Mouse (Mus musculus) right cerebral cortex, postnatal 36 days (tissue): ENCODE data around the gene Myrip.

Experiments
- DNase-seq, 2 experiments: peaks; one replicate each; pipeline ENCODE4 v3.0.0; 2022; ENCODE audit warnings: low spot score in 2 of 2, mixed read lengths in 1 of 2

Gene Myrip

DNA sequence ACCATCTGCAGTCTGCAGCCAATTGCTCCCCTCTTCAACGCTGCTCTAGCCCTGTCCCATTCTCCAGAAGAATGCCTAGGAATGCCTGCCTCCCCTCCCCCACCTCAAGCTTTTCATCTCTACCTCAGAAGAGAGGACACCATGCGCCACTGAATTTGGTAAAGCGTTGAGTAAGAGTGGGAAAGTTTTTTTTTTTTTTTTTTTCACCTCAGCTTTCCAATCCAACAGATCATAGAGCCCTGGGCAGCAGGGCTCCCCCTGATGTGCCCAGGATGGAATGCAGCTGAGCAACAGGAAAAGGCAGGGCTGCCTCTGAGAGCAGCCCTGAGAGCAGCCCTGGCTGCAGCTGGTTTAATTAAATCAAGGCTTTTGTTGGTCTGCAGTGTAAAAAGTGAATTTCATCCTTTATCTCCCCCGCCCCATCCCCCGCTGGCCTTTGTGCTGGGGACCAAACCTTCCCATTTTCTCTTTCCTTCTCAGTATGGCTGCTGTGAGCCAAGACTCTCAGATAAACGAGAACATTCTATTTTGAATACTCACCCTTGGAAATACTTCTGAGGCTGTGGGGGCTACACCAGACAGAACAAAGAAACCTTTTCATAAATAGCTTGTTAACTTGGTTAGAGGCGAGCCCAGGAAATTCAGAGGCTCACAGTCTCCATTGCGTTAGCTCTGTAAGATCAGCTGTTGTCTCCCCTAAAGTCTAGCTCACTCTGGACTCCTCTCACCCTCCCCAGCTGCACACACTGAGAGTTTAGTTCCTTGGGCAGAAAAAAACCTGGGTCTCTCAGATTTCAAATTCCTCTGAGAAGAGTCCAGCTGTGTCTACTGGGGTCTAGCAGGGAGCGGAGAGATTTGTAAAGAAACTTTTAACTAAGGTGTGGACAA lies 154.7 kb downstream of the Myrip start:
- no peak for DNase-seq

GRCm38 (mm10) chr9:120470431-120470830 lies 169.1 kb downstream of the Myrip start:
- no peak for DNase-seq

DNA sequence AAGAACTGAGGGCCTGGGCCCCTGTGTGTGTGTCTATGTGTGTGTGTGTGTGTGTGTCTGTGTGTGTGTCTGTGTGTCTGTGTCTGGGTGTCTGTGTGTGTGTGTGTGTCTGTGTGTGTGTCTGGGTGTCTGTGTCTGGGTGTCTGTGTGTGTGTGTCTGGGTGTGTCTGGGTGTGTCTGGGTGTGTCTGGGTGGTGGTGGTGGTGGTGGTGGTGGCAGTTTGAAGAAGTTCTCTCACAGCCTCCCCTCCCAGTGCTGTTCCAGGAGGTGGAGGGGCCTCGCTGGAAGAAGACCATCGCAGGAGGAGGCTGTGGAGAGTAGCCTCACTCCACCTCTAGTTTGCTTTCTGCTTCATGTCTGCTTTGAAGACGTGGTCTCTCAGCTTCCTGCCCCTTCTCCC lies 180.3 kb downstream of the Myrip start:
- DNase-seq, result no peak

GRCm38 (mm10) chr9:120482382-120482781 lies 181.1 kb downstream of the Myrip start:
- no peak for DNase-seq

DNA sequence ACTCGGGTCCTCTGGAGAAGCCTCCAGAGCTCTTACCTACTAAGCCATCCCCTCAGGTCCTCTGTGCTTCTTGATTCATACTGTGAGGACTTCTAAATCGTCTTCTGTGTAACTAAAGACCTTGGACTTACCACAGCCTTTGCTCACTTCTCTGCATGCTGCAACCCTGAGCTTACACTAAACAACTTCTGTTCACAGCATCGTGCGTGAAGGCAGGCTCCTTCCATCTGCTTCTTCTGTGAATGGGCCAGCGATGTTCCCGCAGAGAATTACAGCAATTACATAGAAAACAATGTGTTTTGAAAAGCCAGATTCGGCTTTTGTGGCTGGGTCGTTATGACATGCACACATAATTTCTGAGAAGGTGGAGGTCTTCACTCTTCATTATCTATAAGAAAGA lies 181.8 kb downstream of the Myrip start:
- DNase-seq, result no peak

DNA sequence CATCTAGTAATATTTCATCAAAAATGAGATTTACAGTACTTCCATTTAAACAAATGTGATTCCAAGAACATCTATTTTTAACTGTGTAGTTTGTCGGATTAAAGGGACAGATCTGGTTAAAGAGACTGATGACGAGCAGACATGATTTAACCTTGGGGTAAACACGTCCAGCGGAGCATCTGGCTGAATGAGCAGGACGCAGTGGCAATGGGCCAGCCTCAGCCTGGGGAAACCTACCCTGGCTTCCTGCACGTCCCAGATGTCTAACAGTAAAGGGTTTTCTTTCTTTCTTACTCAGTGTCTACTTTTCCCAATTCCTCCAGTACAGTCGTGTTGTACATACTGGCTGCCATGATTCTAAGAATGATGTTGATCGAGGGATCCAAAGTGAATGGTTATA lies 185.8 kb downstream of the Myrip start:
- no peak for DNase-seq

GRCm38 (mm10) chr9:120491509-120491908 lies 190.2 kb downstream of the Myrip start:
- no peak for DNase-seq

- no peak for DNase-seq
Measured at GRCm38 (mm10) chr9:120492010-120492399, 190.7 kb downstream of the Myrip start, which contains the start of gene Eif1b. Gene Eif1b (plus strand): TSS chr9:120492232.

DNA sequence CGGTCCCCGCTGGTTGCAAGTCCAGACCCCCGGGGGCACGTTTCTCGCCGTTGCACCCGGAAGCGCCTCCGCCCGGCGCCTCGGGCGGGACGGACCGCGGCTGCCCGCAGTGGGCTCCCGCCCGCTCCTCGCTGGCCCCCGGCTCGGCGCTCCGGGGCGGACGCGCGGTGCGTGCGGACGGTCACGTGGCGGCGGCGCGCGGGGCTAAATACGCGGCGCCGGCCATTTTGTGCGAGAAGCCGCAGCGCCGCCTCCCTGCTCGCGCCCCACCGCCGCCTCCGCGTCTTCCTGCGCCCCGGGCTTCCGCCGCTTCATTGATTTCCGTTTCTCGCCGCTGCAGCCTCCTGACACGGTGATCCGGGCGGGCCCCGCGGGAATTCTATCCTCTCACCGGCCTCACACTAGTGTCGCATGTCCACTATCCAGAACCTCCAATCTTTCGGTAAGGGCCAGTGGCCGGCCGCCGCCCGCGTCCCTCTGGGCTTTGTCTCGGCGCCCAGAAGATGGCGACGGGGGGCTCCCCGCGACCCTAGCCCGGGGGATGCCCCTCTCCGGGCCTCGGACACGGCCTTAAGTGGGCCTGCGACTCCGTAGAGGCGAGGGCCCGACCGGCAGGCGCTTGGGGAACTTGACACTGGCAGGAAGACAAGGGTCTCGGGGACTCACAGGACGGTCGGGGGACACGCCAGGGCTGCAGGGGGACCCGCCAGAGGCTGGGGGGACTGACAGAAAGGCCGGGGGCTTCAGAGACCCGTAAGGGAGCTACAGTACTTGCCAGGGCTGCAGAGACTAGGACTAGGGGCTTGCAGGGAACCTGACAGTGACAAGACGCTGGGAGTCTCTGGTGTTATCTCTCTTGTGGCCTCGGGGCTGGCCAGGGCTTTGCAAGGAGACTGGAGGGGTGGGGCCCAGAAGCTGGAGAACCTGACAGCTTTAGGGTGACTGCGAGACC lies 191.4 kb downstream of the Myrip start:
- DNase-seq, result peak; percentile 63 to 75

- no peak for DNase-seq
Measured at GRCm38 (mm10) chr9:120493781-120494180, 192.5 kb downstream of the Myrip start.

GRCm38 (mm10) chr9:120496691-120497090 lies 195.4 kb downstream of the Myrip start:
- DNase-seq, result no peak

GRCm38 (mm10) chr9:120497983-120498382 lies 196.7 kb downstream of the Myrip start:
- DNase-seq, result no peak

GRCm38 (mm10) chr9:120501191-120501902 lies 200.0 kb downstream of the Myrip start:
- no peak for DNase-seq

DNA sequence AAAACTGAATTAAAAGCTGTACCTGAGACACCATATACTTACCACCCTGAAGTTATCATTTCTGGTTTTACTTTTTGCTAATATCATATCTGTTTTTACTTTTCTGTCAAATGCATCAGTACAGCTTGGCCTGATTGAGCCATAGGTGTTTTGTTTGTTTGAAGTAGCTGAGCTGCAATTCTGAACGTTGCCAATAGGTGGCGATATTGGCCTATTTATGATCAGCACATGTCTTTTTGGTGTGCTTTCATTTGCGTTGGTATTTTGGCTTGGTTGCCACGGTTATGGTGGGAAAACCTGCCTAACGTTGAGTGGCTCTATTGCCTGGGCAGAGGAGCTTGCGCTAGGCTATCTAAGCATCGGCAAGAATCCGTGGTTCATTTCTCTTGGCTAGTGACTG lies 200.7 kb downstream of the Myrip start:
- peak in 1 of 2 experiments; percentile 62 for DNase-seq

- DNase-seq, result no peak
Measured at GRCm38 (mm10) chr9:120504423-120504822, 203.1 kb downstream of the Myrip start.

DNA sequence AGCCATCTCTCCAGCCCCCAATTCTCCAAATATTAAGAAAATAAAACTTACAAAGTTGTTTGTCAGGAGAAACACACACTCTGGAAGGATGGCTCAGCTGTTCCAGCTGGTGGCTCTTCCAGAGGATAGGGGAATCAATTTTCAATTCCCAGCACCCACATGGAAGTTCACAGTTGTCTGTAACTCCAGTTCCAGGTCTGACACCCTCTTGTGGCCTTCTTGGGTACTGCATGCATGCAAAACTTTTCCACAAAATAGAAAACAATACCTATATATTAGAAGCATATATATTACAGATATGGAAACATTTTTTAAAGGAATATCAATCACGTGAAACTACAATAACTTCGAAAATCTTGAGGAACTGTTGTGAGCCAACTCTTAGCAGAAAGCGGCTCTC lies 210.5 kb downstream of the Myrip start:
- DNase-seq, result no peak

DNA sequence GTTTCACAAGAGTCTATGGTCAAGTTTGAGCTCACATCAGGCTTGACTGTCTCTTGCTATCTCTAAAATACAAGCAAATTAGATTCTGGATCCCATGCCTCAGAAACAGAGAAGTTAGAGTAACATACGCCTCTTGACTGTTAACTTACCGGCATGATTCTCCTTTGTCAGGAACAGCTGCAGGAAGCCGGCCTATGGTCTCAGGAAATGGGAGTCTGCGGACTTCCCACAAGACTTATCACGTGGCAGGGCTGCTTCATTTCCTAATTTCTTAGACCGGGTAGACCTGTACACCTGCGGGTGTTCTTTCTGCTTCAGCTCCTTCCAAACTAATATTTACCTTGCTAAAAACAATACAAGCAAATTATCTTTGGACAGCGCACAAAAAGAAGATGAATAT lies 215.4 kb downstream of the Myrip start:
- no peak for DNase-seq

GRCm38 (mm10) chr9:120518946-120519345 lies 217.6 kb downstream of the Myrip start:
- DNase-seq, result no peak

DNA sequence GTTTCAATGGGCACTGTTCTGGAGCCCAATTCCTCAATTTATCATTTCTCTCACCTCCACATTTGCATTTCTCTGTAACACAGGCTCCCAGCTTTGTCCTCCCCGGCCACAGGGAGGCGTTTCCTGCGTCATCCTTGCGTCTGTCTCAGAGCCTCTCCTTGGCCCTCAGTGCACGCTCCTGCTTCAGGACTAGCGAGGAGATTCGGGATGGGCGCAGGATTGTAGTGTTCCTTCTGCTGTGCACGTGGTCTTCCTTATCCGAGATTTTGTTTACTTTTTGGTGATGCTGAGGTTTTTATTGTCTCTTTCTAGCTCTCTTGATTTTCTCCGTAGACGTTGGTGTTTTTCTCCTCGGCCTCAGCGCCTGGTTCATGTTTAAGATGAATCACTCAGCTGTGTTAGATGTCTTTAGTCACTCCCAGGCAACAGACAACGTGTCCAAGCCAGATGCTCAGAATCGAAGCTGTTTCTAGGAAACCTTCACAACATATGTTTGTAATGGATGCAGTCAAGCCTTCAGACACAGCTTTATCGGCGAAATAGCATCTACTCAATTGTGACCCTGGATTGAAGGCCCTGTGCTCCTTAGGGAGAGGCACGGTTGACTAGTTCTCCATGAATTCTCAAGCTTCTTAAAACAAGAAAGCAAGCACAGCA lies 218.3 kb downstream of the Myrip start:
- peak in 1 of 2 experiments; percentile 28 for DNase-seq

DNA sequence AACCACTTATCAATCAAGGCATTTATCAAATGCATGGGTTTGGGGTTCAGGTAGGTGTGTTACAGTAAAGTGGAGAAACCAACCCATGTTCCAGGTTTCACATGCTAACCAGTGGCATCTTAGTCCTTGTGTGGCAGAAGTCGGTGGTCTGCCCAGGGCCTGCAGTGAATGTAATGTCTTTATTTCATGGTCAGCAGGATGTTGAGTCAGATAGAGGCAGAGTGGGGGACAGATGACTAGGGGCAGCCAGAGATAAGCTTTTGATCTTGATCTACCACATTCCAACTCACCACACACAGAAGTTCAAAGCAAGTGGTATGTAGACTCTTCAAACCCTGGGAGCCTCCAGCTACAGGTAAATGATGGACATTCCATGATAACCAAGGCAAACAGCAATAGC lies 219.8 kb downstream of the Myrip start:
- no peak for DNase-seq
